Mouse (Mus musculus) cerebellum, postnatal 10 days (tissue): ENCODE data around the gene Krt12.
A peak's percentile ranks its signal among the peaks of the same experiment; 100 is the strongest.

Experiments used
- DNase-seq, 2 experiments: peaks; one replicate each; pipeline ENCODE4 v3.0.0; 2021; ENCODE audit warnings: mixed read lengths in 2 of 2

The Krt12 gene

DNA sequence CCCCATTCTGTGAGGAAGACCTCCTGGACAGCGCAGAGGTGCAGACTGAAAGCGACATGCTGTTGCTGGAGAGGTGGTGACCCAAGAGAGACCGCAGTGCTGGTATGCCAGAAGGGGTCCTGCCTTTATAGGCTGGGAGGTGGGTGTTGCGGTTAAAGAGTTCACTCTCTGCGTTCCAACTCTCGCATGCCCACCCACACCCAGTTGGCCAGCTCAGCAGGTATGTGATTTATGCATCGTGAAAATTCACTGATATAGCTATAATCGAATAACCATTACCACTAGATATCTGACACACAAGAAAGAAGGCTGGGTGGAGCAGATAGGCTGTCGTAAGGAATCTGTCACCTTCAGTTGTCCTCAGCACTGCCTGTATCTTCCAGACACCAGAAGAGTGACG is at the start of gene Krt12:
Gene Krt12 (minus strand): TSS at position 101 of the 400 bp plus-strand sequence.
- DNase-seq, result no peak

DNA sequence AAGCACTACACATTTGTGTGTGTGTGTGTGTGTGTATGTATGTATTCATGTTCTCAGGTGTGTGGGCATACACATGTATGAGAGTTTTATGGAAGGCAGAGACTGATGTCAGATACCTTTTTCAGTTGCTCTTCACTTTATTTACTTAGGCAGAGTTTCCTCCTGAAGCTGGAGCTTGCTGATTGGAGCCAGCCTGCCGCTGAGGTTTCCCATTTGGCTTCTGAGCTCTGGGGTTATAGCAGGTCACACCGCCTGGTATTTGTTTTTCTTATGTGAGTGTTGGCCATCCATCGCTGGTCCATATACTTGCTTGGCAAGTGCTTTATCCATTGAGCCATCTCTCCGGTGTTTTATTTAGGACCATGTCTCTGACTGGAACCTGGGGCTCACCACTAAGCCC is 47.2 kb upstream of the Krt12 start:
- DNase-seq, result no peak

DNA sequence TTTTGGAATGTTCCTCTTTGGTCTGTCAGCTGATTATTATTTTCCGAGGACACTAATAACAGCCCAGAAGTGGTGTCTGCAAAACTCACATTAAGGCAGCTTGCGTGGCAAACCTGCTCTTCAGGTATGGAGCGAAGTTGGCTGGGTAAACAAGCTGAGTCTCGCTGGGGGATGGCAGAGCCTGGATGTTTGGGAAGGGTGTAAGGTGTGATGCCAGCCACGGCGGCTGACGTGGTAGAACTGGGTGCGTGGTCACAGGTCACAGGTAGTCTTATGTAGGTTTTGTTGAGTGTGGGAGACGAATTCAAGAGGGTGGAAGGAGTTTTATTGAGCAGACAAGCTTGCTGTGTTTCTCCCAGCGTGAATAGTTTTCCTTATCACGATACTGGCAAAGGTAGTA is 46.5 kb upstream of the Krt12 start:
- DNase-seq, result no peak

DNA sequence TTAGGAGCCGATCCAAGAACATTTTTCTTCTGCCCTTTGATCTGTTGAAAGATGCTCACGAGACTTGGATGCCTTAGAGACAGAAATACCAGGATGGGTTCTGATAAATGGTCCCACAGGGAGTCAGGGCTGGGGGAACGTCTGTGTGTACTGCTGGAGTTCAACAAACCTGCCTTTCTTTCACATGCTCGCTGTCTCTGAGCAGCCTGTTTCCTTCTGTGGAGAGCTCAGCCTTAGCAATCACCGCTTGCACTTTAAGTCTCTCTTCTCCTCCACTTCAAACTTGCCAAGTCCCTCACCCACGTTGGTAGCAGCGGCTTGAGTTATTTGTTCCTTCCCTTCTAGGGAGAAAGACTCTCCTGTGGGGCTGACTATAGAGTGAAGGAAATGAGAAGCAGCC is 44.3 kb upstream of the Krt12 start:
- DNase-seq, result no peak

DNA sequence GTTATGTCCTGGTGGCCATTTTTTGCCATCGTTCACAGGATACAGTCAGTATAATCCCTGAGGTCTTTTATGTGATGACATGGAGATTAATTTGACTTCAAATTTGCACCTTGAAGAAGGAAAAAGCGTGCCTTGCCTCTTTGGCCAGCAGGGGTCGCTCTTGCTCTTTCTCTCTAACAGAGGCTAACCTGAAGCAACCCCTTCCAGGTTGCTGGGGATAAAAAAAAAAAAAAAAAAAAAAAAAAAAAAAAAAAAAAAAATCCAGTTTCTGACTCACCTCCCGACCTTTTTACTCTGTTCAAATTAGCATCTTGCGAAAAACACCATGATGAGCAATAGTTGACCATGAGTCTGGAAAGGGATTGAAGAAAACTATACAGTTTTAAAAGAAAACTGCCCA is 42.8 kb upstream of the Krt12 start:
- DNase-seq, result peak; percentile 94 to 98

DNA sequence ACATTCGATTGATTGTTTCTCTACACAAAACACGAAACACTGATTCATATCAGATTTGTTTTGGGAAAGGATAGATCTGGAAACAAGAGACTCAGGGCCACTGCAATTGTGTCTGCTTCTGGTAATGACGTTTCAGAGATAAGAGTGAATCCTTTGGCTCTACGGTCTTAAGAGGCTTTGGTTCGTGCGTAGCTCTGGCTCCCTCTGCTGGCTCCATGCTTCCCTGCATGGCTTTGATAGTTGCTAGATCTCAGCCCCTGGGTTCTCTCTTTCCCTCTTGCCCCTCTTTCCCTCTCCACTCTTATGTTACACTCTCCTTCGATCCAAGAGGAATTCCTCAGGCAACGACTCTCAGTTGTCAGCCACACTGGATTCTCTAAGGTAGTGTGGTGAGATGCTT is 41.1 kb upstream of the Krt12 start:
- DNase-seq, result peak; percentile 83 to 89

DNA sequence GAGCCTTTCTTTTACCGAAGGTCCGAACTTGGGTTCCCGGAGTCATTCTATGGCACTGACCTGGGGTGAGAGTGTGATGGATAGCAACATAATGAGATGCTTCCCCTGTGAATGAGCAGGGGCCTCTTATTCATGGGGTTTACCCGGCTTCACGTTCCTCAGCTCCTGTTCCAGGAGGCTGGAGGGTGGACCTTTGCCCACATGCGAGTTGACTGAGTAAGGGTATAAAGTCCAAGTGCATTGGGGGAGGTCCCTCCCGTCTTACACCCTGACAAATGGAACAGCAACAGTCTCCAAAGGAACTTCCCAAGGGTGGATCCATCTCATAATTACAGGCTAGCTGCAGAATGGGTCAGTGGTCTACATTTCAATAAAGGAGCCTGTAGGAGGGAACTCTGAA is 39.7 kb upstream of the Krt12 start:
- DNase-seq, result no peak

DNA sequence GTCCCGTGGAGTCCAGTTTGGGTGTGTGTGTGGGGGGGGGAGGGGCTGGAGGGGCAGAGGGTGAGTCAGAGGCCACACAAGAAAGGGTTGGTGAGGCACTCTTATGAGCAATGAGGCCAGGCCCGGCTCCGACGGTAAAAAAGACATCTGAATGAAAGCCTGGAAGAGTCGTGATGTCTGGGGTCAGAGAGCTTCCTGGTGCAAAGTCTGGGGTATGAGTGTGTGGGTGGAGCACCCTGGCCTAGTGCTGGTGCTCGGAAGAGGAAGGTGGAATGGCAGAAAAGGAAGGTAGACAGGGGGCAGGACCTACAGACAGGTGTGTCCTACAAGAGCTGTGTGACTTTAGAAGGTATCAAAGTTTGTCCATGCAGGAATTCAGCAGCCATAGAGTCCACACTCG is 36.8 kb upstream of the Krt12 start:
- DNase-seq, result no peak

DNA sequence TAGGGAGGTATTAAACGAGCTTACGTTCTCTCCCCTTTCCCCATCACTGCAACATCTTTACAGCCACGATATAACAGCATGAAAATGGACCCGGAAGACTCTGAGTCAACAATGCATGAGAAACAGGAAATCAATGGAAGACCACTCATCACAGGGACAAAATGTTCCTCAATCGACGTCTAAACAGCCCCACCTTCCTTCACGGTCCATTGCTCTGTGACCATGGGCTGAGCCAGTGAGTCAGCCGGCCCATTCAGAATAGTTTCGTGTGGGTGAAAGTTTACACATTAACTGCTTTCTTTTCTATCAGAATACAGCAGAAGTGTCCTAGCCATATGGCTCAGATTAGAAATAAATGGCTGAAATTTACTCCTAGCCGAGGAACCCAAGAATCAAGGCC is 32.7 kb upstream of the Krt12 start:
- no peak for DNase-seq

DNA sequence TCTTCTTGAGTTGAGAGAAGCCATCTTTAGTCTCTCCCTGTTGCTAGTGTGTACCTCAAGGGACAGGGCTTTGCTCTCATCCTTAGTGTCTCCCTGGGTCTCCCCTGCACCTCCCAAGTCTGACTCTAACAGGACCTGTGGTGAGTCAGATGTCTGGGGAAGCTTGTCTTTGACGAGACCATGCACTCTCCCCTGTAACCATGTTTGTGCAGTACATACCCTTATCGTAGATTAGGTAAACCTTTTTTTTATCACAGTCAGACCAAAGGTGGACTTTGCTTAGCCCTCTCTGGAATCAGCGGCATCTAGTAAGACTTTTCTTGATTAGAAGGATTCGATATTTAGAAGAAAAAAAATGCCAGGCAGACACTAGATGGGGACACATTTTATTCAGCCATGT is 32.0 kb upstream of the Krt12 start:
- no peak for DNase-seq

DNA sequence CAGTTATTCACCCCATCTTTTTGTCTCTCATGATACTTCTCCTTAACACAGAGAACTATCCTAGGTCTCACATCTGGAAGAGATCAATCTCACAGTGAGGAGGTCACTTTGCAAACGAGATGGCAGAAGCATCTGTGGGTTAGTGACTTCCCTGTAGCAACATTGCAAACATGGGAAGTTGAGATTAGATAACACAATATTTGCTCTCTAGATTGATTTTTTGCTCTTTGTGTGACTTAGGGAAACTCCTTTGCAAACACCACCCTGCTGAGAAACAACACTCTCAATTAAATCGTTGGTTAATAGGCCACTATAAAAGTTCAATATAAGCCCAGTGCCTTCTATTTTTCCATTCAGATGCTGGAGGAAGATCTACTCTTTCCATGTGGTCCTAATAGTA is 26.7 kb upstream of the Krt12 start:
- no peak for DNase-seq

DNA sequence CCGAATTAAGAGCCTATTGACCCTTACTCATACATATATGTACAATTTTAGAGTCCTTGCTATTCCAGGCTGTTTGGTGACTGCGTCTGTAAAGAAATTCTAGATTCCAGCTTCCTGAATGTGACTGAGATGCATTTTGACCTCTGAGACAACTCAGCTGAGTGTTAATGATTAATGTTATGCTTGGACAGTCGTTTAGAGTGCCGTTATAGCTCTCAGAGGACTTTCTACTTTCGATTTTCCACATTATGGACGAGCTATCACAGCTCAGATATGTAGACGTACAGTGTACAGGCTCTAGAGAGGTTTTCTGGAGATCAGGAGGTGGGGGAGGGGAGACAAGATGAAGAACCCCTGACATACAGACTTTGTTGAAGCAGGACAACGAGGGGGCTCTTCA is 19.2 kb upstream of the Krt12 start:
- DNase-seq, result no peak

DNA sequence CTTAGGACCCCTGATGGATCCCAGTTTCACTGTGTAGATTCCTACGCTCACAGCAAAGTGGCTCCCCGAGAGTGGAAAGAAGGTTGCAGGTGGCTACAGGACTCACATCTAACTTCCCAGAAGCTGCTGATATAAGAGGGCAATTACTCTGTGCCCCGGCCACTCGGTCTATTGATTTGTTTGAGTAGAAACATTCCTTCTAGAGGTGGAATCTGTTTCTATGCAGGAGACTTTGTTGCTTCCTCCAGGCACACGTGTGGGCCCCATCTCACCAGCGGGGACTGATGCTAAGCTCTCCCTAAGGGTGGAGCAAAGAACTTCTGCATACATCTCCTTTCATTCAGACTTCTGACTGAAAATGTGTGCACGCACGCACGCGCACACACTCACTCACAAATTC is 17.4 kb upstream of the Krt12 start:
- no peak for DNase-seq

DNA sequence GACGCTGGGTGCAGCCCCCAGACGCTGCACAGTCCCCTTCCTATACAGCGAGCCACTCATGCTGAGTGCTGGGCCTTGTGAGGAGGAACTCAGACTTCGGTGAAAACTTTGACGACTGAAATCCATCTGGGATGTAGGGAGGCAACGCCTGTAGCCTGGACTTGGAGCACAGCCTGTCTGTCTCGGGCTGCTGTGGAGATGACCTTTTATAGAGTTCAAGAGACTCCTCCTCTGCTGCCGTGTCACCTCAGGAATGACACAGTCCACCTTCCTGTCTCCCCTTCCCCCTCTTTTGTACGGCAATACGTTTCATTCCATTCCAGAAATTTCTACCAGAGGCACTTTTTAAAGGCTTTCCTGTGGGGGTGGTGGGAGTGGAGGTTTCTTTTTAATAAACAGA is 15.9 kb upstream of the Krt12 start, which contains the start of gene Krt20:
Gene Krt20 (minus strand): TSS at position 179 of the 400 bp plus-strand sequence.
- no peak for DNase-seq

DNA sequence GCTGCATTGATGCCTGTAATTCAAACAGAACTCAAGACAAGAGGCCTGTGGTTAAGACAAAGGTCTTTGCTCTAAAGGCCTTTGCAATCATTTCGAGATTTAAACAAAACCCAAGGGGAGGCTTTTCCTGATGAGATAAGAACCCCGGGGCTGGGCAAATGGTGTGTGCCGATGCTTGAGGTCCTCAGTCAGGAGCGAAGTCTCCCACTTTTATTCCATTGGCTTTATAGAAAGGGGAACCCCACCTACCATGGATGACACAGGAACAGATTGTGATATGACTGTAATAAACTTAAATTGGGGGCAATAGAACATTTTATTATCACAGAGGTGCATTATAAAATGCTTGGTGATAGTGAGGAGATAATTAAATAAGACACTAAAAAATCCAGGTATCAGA is 14.6 kb upstream of the Krt12 start:
- DNase-seq, result no peak

DNA sequence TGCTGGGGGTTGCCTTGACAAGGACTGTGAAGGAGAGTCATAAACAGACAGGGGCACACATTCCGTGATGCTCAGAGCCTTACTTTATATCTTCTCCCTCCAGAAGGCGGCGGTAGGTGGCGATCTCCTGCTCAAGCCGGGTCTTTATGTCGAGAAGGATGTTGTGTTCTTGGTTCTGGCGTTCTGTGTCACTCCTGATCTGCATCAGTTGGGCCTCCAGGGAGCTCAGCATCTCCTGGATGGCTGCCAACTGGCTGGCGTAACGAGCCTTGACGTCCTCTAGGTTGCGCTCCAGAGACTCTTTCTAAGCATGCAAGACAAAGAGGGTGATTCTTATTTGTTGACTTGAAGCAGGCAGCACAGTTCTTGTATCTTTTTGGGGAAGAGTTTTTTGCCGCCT is 8.6 kb upstream of the Krt12 start:
- DNase-seq, result peak; percentile 70 to 74

DNA sequence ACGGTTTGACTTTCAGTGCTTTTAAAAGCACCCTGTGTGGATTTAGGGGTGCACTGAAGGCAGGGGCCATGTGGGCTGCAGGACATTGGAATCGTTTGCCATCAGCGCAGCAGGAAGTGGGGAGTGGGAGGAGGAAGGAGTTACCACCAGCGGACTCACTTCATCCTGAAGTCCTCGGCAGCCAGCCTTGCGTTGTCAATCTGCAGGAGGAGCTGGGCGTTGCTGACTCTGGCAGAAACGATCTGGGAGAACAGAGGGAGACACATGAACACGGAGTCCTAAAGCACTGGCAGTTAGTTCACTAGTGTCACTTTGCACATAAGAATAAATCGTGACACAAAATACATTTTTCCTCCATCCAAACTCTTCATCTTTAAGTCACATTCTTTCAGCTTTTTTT is 1.5 kb downstream of the Krt12 start:
- DNase-seq, result no peak

DNA sequence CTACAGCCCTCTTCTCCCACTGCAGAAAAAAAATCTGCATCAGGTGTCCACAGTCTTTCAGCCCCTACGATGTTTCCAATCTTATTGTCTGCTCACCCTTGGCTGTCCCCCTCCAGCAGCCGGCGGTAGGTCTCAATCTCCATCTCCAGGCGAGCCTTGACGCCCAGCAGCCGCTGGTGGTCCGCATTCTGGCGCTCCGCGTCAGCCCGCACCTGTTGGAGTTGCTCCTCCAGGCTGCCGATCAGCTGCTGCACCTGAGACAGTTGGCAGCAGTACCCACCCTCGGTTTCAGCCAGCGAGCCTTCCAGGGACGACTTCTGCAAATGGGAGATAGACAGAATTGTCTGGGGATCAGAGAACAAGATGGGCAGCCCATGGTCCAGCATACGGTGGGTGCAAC is 4.2 kb downstream of the Krt12 start:
- DNase-seq, result peak; percentile 25 to 29

DNA sequence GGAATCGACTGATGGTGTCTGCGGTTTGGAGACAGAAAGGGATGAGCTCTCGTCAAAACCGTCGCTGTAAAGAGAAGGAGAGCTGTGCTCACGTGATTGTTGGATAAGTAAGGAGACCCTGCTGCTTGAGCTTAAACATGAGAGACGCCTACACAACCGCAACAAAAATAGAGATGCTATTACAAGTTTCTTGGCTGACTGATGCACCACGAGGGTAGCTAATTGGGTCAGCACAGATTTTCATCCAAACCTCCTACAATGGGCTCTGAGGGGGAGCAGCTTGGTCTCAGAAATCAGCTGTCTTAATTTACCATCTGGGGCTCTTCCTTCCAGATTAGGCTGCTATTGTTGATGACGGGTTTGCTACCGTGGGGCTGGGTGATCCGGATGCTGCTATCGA is 5.2 kb downstream of the Krt12 start:
- DNase-seq, result no peak

DNA sequence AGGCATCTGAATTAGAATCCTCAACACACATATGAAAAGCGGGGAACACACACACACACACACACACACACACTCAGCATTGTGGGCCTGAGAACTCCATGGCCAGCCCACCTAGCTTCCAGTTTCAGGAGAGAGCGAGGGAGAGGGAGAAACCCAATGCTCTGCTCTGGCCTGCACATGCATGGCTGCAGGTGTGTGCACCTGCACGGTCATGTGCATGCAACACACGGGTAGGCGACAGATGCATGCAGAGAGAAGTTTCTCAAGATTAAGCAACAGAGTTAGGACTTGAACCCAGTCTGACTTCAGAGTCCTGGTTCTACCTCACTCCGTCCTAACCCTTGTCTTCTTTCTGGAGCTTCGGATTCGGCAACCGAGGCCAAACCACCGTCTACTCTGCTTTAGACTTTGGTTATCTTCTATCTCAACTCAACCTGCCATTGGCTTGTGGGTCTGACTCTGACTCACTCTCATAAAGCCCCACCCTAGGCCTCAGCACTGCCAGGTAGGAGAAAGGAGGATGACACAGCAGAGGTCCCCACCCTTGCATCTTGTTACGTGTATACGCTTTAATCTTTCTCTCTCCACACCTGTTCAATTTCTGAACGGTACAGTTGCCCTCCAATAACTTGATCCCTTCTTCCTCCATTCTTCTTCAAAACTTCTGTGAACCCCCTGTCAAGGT is 7.5 kb downstream of the Krt12 start:
- DNase-seq, result no peak

DNA sequence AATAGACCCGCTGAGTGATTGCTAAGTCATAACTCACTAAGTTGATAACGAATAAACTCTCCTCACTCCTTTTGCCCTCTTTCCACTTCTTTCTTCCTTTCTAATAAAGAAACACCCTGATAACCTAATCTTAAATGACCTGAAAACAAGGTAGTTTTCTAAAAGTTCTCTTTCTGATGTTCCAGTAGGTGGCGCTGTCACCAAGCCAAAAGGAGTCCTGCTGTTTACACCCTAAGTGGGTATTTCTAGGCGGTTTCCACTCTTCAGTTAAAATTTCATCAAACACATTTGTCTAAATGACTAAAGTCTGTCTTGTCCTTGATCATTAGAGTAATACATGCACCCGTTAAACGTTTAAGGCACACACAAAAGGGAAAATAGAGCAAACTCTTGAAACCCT is 8.8 kb downstream of the Krt12 start:
- peak; percentile 46 to 54 for DNase-seq

DNA sequence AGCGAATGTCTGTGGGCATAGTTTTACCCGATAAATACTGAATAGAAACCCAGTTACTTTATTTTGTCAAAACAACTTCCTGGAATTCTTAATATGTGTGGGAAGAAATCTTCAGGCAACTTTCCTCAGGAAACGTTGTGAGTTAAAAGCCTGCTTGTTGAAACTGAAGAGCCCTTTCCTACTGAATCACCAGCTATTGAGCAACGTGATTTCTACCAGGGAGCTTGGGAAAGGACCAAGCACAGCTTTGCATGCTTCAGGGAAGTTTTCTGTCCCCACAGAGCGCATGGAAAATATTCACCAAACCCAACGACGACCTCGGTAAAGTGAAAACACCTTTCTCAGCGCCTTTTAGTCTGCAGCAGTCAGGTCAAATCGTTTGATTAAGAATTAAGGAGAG is 15.9 kb downstream of the Krt12 start:
- no peak for DNase-seq

DNA sequence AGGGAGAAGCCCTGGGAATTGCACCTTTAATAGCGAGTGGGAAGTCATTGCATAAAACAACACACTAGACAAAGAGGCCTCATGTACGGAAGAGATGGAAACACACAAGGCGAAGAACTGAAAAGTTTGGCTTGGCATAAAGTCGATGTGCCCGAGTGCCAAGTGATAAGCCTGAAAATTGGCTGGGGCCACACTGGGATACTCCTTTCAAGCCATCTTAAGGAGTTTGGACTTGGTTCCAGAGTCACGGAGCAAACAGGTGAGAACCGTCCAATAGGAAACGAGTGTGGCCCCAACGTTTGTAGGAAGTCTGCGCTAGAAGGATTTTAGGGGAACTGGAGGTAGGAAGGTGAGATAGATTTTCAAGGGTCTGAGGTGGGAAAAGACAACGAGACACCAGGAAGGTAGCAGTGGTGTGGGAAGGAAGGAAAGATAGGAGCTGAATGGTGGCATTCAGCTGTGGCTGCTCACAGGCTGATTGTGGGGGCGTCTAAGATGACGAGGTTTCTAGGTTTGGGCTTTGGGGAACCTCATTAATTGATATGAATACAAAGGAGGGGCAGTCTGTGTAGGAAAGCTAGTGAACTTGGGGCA is 22.0 kb downstream of the Krt12 start:
- DNase-seq, result no peak

DNA sequence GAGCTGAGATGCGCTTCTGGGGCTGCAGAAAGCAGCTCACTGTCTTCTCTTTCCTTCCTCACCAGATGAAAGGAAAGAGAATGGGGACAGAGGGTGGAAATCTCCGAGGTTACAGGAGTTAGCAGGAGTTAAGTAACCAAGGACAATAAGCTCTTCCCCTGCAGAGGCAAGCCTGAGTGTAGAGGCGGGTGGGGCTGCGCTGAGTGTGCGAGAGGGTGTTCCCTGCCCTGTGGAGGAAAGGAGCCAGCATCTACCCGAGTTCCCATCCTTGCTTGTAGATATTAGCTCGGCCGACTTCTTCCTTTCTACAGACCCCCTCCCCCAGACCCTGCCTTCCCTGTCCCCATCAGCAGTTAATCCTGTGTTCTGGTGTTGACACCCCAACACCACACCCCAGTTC is 23.2 kb downstream of the Krt12 start:
- no peak for DNase-seq

DNA sequence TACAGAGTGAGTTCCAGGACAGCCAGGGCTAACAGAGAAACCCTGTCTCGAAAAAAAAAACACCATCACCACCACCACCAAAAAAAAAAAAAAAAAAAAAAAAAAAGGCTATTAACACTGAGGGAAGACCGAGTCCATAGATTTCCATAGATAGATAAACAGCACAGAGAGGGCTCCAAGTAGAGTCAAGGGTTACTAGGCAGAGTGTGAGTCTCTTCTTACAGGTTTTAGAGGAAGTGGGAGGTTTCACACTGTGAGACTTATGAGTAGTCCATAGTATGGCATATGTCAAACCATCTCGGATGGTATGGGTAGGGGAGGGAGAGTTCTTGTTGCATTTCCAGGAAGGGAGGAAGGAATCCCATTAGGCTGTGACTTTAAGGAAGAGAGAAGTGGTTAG is 24.0 kb downstream of the Krt12 start:
- no peak for DNase-seq
